Mouse (Mus musculus) heart, postnatal 14 days (tissue): Measurements from ENCODE around the gene Ramp2. TPM values are rescaled to one million over a fixed set of nuclear protein-coding genes. Genes with fewer than 3 reads are reported as not detected.
A peak's percentile ranks its signal among the peaks of the same experiment; 100 is the strongest.

ENCODE experiments used
- DNase-seq, 2 experiments: peaks; one replicate each; pipeline ENCODE4 v3.0.0; 2021 to 2022
- intact Hi-C: fragments of 180-260 bp; cut with DNase I; formaldehyde crosslinking; loops from one replicate; pipeline ENCODE4 v1.15.1; 2025
- total RNA-seq, 2 experiments: library from RNA; stranded (reverse); gene quantifications; 2 replicates each; pipeline ENCODE4 v1.2.3; 2021

Ramp2 gene
- total RNA-seq, 2 experiments from 2014 or later = 149 to 167 TPM

- intact Hi-C loops = loop anchor here (1.0 to 5.0 kb wide), 2 partner anchors 90 to 205 kb away; partner anchors contain the start of gene Psmc3ip
Observed at GRCm38 (mm10) chr11:101302004-101302798, 56.4 kb downstream of the Ramp2 start, which contains the start of gene Becn1. Becn1 (minus strand) TSS chr11:101302286.

GRCm38 (mm10) chr11:101307744-101308143, 61.9 kb downstream of the Ramp2 start:
- intact Hi-C loops = no loop called here

More at GRCm38 (mm10) chr11:101302004-101302798, 56.4 kb downstream of the Ramp2 start, which contains the start of gene Becn1:
- DNase-seq = peak; percentile 96 to 100

More at GRCm38 (mm10) chr11:101307744-101308143, 61.9 kb downstream of the Ramp2 start:
- DNase-seq = no peak

Other genes with a start within 250 kb of the Ramp2 start
- gene Atp6v0a1, start 236.6 kb upstream of the Ramp2 start, total RNA-seq = 10 to 100 TPM; 89.3 to 90.2 TPM
- gene Naglu, start 176.0 kb upstream of the Ramp2 start, total RNA-seq = 10 to 100 TPM in 1 of 2 experiments, 1 to 10 TPM in 1; 7.2 to 10.1 TPM
- under 1 TPM; 0.32 to 0.41 TPM for gene Hsd17b1, start 167.6 kb upstream of the Ramp2 start, total RNA-seq
- 10 to 100 TPM; 16.8 to 21.4 TPM for gene Coasy, start 163.5 kb upstream of the Ramp2 start, total RNA-seq
- gene Mlx, start 158.8 kb upstream of the Ramp2 start, total RNA-seq = 10 to 100 TPM; 17.4 to 17.6 TPM
- 1 to 10 TPM; 2.0 to 2.2 TPM for gene Psmc3ip, start 150.6 kb upstream of the Ramp2 start, total RNA-seq
- gene Retreg3, start 126.1 kb upstream of the Ramp2 start, total RNA-seq = 10 to 100 TPM; 37.7 to 40.0 TPM
- 10 to 100 TPM; 20.9 to 25.8 TPM for gene Tubg1, start 126.1 kb upstream of the Ramp2 start, total RNA-seq
- 1 to 10 TPM; 2.2 to 2.9 TPM for gene Tubg2, start 90.1 kb upstream of the Ramp2 start, total RNA-seq
- gene Cntnap1, start 75.5 kb upstream of the Ramp2 start, total RNA-seq = 1 to 10 TPM; 1.4 to 2.1 TPM
- gene Plekhh3, start 74.7 kb upstream of the Ramp2 start, total RNA-seq = 10 to 100 TPM; 26.6 to 26.9 TPM
- gene Ccr10, start 70.6 kb upstream of the Ramp2 start, total RNA-seq = not detected
- gene Ezh1, start 19.6 kb upstream of the Ramp2 start, total RNA-seq = 10 to 100 TPM; 24.0 to 27.5 TPM
- gene Vps25, start 7.7 kb downstream of the Ramp2 start, total RNA-seq = 10 to 100 TPM; 76.4 to 81.0 TPM
- 10 to 100 TPM in 1 of 2 experiments, 1 to 10 TPM in 1; 7.0 to 11.7 TPM for gene Wnk4, start 14.5 kb downstream of the Ramp2 start, total RNA-seq
- gene Cntd1, start 33.0 kb downstream of the Ramp2 start, total RNA-seq = under 1 TPM; 0.24 to 0.39 TPM
- 10 to 100 TPM; 84.0 to 89.7 TPM for gene Coa3, start 33.1 kb downstream of the Ramp2 start, total RNA-seq
- gene Becn1, start 56.3 kb downstream of the Ramp2 start, total RNA-seq = 10 to 100 TPM; 90.0 to 96.3 TPM
- gene Psme3, start 70.2 kb downstream of the Ramp2 start, total RNA-seq = 10 to 100 TPM; 80.9 to 96.0 TPM
- gene Aoc2, start 79.0 kb downstream of the Ramp2 start, total RNA-seq = 1 to 10 TPM; 3.1 to 3.2 TPM
- 10 to 100 TPM; 36.9 to 42.0 TPM for gene Aoc3, start 84.6 kb downstream of the Ramp2 start, total RNA-seq
- not detected for gene G6pc, start 121.5 kb downstream of the Ramp2 start, total RNA-seq
- 10 to 100 TPM; 14.2 to 21.3 TPM for gene Aarsd1, start 171.6 kb downstream of the Ramp2 start, total RNA-seq
- 10 to 100 TPM in 1 of 2 experiments, 1 to 10 TPM in 1; 3.2 to 11.2 TPM for gene Gm27029, start 178.8 kb downstream of the Ramp2 start, total RNA-seq
- 10 to 100 TPM; 10.8 to 11.1 TPM for gene Rundc1, start 179.1 kb downstream of the Ramp2 start, total RNA-seq
- gene Ptges3l, start 179.3 kb downstream of the Ramp2 start, total RNA-seq = 10 to 100 TPM; 60.2 to 61.2 TPM
- 10 to 100 TPM; 49.7 to 52.9 TPM for gene Rpl27, start 196.3 kb downstream of the Ramp2 start, total RNA-seq
- gene Ifi35, start 202.4 kb downstream of the Ramp2 start, total RNA-seq = 10 to 100 TPM; 12.2 TPM
- 1 to 10 TPM; 5.9 to 6.7 TPM for gene Rnd2, start 219.0 kb downstream of the Ramp2 start, total RNA-seq
- 10 to 100 TPM; 31.8 to 33.0 TPM for gene Vat1, start 220.2 kb downstream of the Ramp2 start, total RNA-seq